Mouse (Mus musculus) forebrain, embryonic 14.5 days (tissue): ENCODE measurements at regions not wholly inside any gene's neighbourhood (a gene's known extent, or its start where the extent isn't known, plus 50 kb on each side); places are given as distances from the start of the nearest gene placed in this dataset.

Experiments used
- ATAC-seq: fragments of 200-750 bp; cut with Nextera tagmentation; 2 replicates; pipeline ENCODE4 v1.8.0; 2017; ENCODE audit warnings: mild to moderate bottlenecking, moderate library complexity
- DNase-seq: peaks from one replicate; pipeline ENCODE4 v3.0.0-alpha.2; 2015; ENCODE audit warnings: low spot score
- H3K27ac ChIP-seq: fragments of 300-500 bp; sonication (generic); 2 replicates; pipeline ENCODE4 v1.5.1; 2014; ENCODE audit warnings: low read depth, mild to moderate bottlenecking, control low read depth, low read length, moderate library complexity
- H3K27me3 ChIP-seq: fragments of 300-500 bp; sonication (generic); replicated peaks from 2 replicates; pipeline ENCODE4 v1.6.1; 2014; ENCODE audit warnings: low read length, control low read depth, mixed read lengths; ENCODE audit not compliant: control insufficient read depth, insufficient read depth
- H3K36me3 ChIP-seq: fragments of 300-500 bp; sonication (generic); 2 replicates; pipeline ENCODE4 v1.6.1; 2014; ENCODE audit warnings: low read length, control low read depth; ENCODE audit not compliant: control insufficient read depth, insufficient read depth
- H3K4me1 ChIP-seq: fragments of 300-500 bp; sonication (generic); 2 replicates; pipeline ENCODE4 v1.6.1; 2014; ENCODE audit warnings: antibody characterized with exemption, low read length, control low read depth; ENCODE audit not compliant: control insufficient read depth, insufficient read depth
- H3K4me2 ChIP-seq: fragments of 300-500 bp; sonication (generic); 2 replicates; pipeline ENCODE4 v1.6.1; 2014; ENCODE audit warnings: mild to moderate bottlenecking, control low read depth, low read length
- H3K4me3 ChIP-seq: fragments of 300-500 bp; sonication (generic); 2 replicates; pipeline ENCODE4 v1.5.1; 2014; ENCODE audit warnings: low read depth, low read length, control low read depth
- H3K9ac ChIP-seq: fragments of 300-500 bp; sonication (generic); 2 replicates; pipeline ENCODE4 v1.6.1; 2014; ENCODE audit warnings: mild to moderate bottlenecking, low read length, control low read depth, moderate library complexity
- H3K9me3 ChIP-seq: fragments of 300-500 bp; sonication (generic); replicated peaks from 2 replicates; pipeline ENCODE4 v1.6.1; 2016; ENCODE audit warnings: low read length, control low read depth, mixed read lengths; ENCODE audit not compliant: control insufficient read depth
- WGBS: fragments of 180-500 bp; shearing (Covaris S2); extraction: QIAGEN DNeasy Blood & Tissue Kit; methylation state at CpG from one replicate; pipeline ENCODE4 v1.1.7; 2014; 5-methylcytosine and 5-hydroxymethylcytosine counted together

- Histone ChIP-seq H3K4me3 (no peak overlapping the region), H3K27me3 (no peaks in the 10 kb centered on the region), H3K9ac (no peak overlapping the region), H3K9me3 (no peaks in the 10 kb centered on the region), H3K27ac (no peak overlapping the region), H3K4me2 (no peak overlapping the region), H3K36me3 (no peaks in the 10 kb centered on the region), H3K4me1 (no peaks in the 10 kb centered on the region)
- DNase-seq (no peak), ATAC-seq (no peak)
- WGBS = 99% methylated on average over 2 of the region's 2 CpGs
These were observed 397.9 kb upstream of the Gm765 start for GRCm38 (mm10) chr6:98740447-98740846.

GRCm38 (mm10) chr6:98731010-98731530 is 388.5 kb upstream of the Gm765 start:
- Histone ChIP-seq H3K36me3 (no peaks in the 10 kb centered on the region), H3K27ac (no peak overlapping the region), H3K27me3 (no peaks in the 10 kb centered on the region), H3K4me2 (no peak overlapping the region), H3K9ac (no peak overlapping the region), H3K4me3 (no peak overlapping the region), H3K9me3 (no peaks in the 10 kb centered on the region), H3K4me1 (no peaks in the 10 kb centered on the region)
- ATAC-seq = no peak
- peak; percentile 16 for DNase-seq

- Histone ChIP-seq H3K9ac (no peak overlapping the region), H3K36me3 (no peaks in the 10 kb centered on the region), H3K4me3 (no peak overlapping the region), H3K27me3 (no peaks in the 10 kb centered on the region), H3K4me2 (no peak overlapping the region), H3K4me1 (no peaks in the 10 kb centered on the region), H3K27ac (no peak overlapping the region), H3K9me3 (no peaks in the 10 kb centered on the region)
- DNase-seq (no peak), ATAC-seq (no peak)
- 88% methylated on average over 5 of the region's 5 CpGs for WGBS
These were observed 384.1 kb upstream of the Gm765 start for GRCm38 (mm10) chr6:98726605-98727144.

GRCm38 (mm10) chr6:98704887-98705622 is 362.5 kb upstream of the Gm765 start:
- Histone ChIP-seq H3K9me3 (no peaks in the 10 kb centered on the region), H3K27me3 (no peaks in the 10 kb centered on the region), H3K9ac (no peak overlapping the region), H3K4me1 (no peaks in the 10 kb centered on the region), H3K27ac (no peak overlapping the region), H3K4me2 (no peak overlapping the region), H3K36me3 (no peaks in the 10 kb centered on the region), H3K4me3 (no peak overlapping the region)
- no peak for ATAC-seq
- 88% methylated on average over 14 of the region's 14 CpGs for WGBS
- DNase-seq = no peak

GRCm38 (mm10) chr6:98697571-98697970 is 355.0 kb upstream of the Gm765 start:
- Histone ChIP-seq H3K4me2 (no peak overlapping the region), H3K4me3 (no peak overlapping the region), H3K36me3 (no peaks in the 10 kb centered on the region), H3K9ac (no peak overlapping the region), H3K9me3 (no peaks in the 10 kb centered on the region), H3K4me1 (no peaks in the 10 kb centered on the region), H3K27ac (no peak overlapping the region), H3K27me3 (no peaks in the 10 kb centered on the region)
- WGBS = 62% methylated on average over 7 of the region's 7 CpGs
- DNase-seq (no peak), ATAC-seq (no peak)

GRCm38 (mm10) chr6:98693411-98693810 is 350.9 kb upstream of the Gm765 start:
- H3K9me3 ChIP-seq = no peaks in the 10 kb centered on the region
- DNase-seq = no peak
- no peak overlapping the region for H3K4me3 ChIP-seq
- H3K9ac ChIP-seq = no peak overlapping the region
- peaks cover 4% of the 10 kb centered on the region; the same call in 1 of the 2 replicates for H3K4me1 ChIP-seq
- H3K27ac ChIP-seq = no peak overlapping the region
- no peak overlapping the region for H3K4me2 ChIP-seq
- H3K36me3 ChIP-seq = no peaks in the 10 kb centered on the region
- no peaks in the 10 kb centered on the region for H3K27me3 ChIP-seq
- 91% methylated on average over 8 of the region's 8 CpGs for WGBS
- ATAC-seq = no peak

GRCm38 (mm10) chr6:98690133-98690532 is 347.6 kb upstream of the Gm765 start:
- DNase-seq (no peak), ATAC-seq (no peak)
- no peak overlapping the region for H3K9ac ChIP-seq
- H3K27ac ChIP-seq = no peak overlapping the region
- WGBS = 74% methylated on average over 9 of the region's 9 CpGs
- peaks cover 4% of the 10 kb centered on the region; the same call in 1 of the 2 replicates for H3K4me1 ChIP-seq
- no peak overlapping the region for H3K4me3 ChIP-seq
- no peaks in the 10 kb centered on the region for H3K27me3 ChIP-seq
- H3K4me2 ChIP-seq = no peak overlapping the region
- no peaks in the 10 kb centered on the region for H3K36me3 ChIP-seq
- H3K9me3 ChIP-seq = no peaks in the 10 kb centered on the region

- Histone ChIP-seq H3K9me3 (no peaks in the 10 kb centered on the region), H3K9ac (no peak overlapping the region), H3K4me1 (peaks cover 4% of the 10 kb centered on the region; the same call in 1 of the 2 replicates), H3K4me3 (no peak overlapping the region), H3K27me3 (no peaks in the 10 kb centered on the region), H3K4me2 (no peak overlapping the region), H3K27ac (no peak overlapping the region), H3K36me3 (no peaks in the 10 kb centered on the region)
- WGBS = 45% methylated on average over 3 of the region's 3 CpGs
- peak; percentile 72 for DNase-seq
- no peak for ATAC-seq
These were observed 346.8 kb upstream of the Gm765 start for GRCm38 (mm10) chr6:98689395-98689794.

GRCm38 (mm10) chr6:98688624-98689023 is 346.1 kb upstream of the Gm765 start:
- ATAC-seq = no peak
- H3K9ac ChIP-seq = no peak overlapping the region
- no peaks in the 10 kb centered on the region for H3K36me3 ChIP-seq
- no peak overlapping the region for H3K4me3 ChIP-seq
- no peaks in the 10 kb centered on the region for H3K27me3 ChIP-seq
- 90% methylated on average over 2 of the region's 2 CpGs for WGBS
- H3K9me3 ChIP-seq = no peaks in the 10 kb centered on the region
- H3K27ac ChIP-seq = no peak overlapping the region
- peaks cover 4% of the 10 kb centered on the region; the same call in 1 of the 2 replicates for H3K4me1 ChIP-seq
- H3K4me2 ChIP-seq = no peak overlapping the region
- no peak for DNase-seq
